Mouse (Mus musculus): ENCODE data around the gene Gstm3. TPM values are rescaled to one million over a fixed set of nuclear protein-coding genes. Genes with fewer than 3 reads are reported as not detected.
"Not testable (repeated sequence)": the region's sequence is repeated elsewhere in the genome, so short reads cannot be mapped to it uniquely, and the experiment has no call there.

Gene Gstm3
- polyA plus RNA-seq, 1 experiment: not detected

GRCm38 (mm10) chr3:107953328-107953755, 15.7 kb downstream of the Gstm3 start:
- Histone ChIP-seq H3K4me2 (ENCODE audit: low read depth) (no peak overlapping the region), H3ac (ENCODE audit: control insufficient read depth, insufficient read length) (no peak overlapping the region), H3K27me3 (ENCODE audit: control insufficient read depth, insufficient read depth, insufficient read length) (peaks cover 18% of the 10 kb centered on the region), H3K36me3 (ENCODE audit: control insufficient read depth, insufficient read depth) (no peaks in the 10 kb centered on the region), H3K79me2 (ENCODE audit: control insufficient read depth, insufficient read depth) (no peaks in the 10 kb centered on the region), H3K4me3 (no peak overlapping the region)
- TF ChIP-seq MAX (IDR thresholded peaks at IDR 0.05; ENCODE audit: low read depth) (no peak), POLR2A (IDR thresholded peaks at IDR 0.05; ENCODE audit: insufficient read length, low read depth) (no peak), E2F4 (IDR thresholded peaks at IDR 0.05; ENCODE audit: insufficient read depth) (no peak), CEBPB (IDR thresholded peaks at IDR 0.05; ENCODE audit: insufficient read depth, poor library complexity, severe bottlenecking) (no peak), MYOD1 (IDR thresholded peaks at IDR 0.05; ENCODE audit: control insufficient read depth in 1 of 3, insufficient read length in 2 of 3, low read depth in 2 of 3) (no peak), TCF3 (IDR thresholded peaks at IDR 0.05; ENCODE audit: insufficient read length, low read depth) (no peak), POLR2AphosphoS2 (IDR thresholded peaks at IDR 0.05; ENCODE audit: insufficient read length, low read depth) (no peak), SRF (IDR thresholded peaks at IDR 0.05; ENCODE audit: control insufficient read depth, insufficient read length, low read depth) (no peak), REST (IDR thresholded peaks at IDR 0.05; ENCODE audit: insufficient read depth, insufficient read length) (no peak), MYOG (IDR thresholded peaks at IDR 0.05; ENCODE audit: control insufficient read depth in 1 of 3, insufficient read depth in 1 of 3, insufficient read length in 2 of 3, low read depth in 2 of 3) (no peak), TCF12 (IDR thresholded peaks at IDR 0.05; ENCODE audit: insufficient read depth, poor library complexity, severe bottlenecking) (no peak), USF1 (IDR thresholded peaks at IDR 0.05; ENCODE audit: low read depth) (no peak)

- Histone ChIP-seq H3K4me2 (ENCODE audit: low read depth) (no peak overlapping the region), H3K4me3 (no peak overlapping the region), H3K79me2 (ENCODE audit: control insufficient read depth, insufficient read depth) (no peaks in the 10 kb centered on the region), H3K27me3 (ENCODE audit: control insufficient read depth, insufficient read depth, insufficient read length) (peaks cover 7% of the 10 kb centered on the region), H3K36me3 (ENCODE audit: control insufficient read depth, insufficient read depth) (no peaks in the 10 kb centered on the region), H3ac (ENCODE audit: control insufficient read depth, insufficient read length) (no peak overlapping the region)
- TF ChIP-seq TCF3 (IDR thresholded peaks at IDR 0.05; ENCODE audit: insufficient read length, low read depth) (no peak), MAX (IDR thresholded peaks at IDR 0.05; ENCODE audit: low read depth) (no peak), USF1 (IDR thresholded peaks at IDR 0.05; ENCODE audit: low read depth) (no peak), POLR2A (IDR thresholded peaks at IDR 0.05; ENCODE audit: insufficient read length, low read depth) (no peak), REST (IDR thresholded peaks at IDR 0.05; ENCODE audit: insufficient read depth, insufficient read length) (no peak), MYOD1 (IDR thresholded peaks at IDR 0.05; ENCODE audit: control insufficient read depth in 1 of 3, insufficient read length in 2 of 3, low read depth in 2 of 3) (no peak), POLR2AphosphoS2 (IDR thresholded peaks at IDR 0.05; ENCODE audit: insufficient read length, low read depth) (no peak), SRF (IDR thresholded peaks at IDR 0.05; ENCODE audit: control insufficient read depth, insufficient read length, low read depth) (no peak), CEBPB (IDR thresholded peaks at IDR 0.05; ENCODE audit: insufficient read depth, poor library complexity, severe bottlenecking) (no peak), TCF12 (IDR thresholded peaks at IDR 0.05; ENCODE audit: insufficient read depth, poor library complexity, severe bottlenecking) (no peak), MYOG (IDR thresholded peaks at IDR 0.05; ENCODE audit: control insufficient read depth in 1 of 3, insufficient read depth in 1 of 3, insufficient read length in 2 of 3, low read depth in 2 of 3) (no peak), E2F4 (IDR thresholded peaks at IDR 0.05; ENCODE audit: insufficient read depth) (no peak)
Measured at GRCm38 (mm10) chr3:107950531-107950930, 18.6 kb downstream of the Gstm3 start.

GRCm38 (mm10) chr3:107949461-107949860, 19.6 kb downstream of the Gstm3 start:
- not testable (repeated sequence) for H3K27me3 ChIP-seq (ENCODE audit: control insufficient read depth, insufficient read depth, insufficient read length); H3K4me2 ChIP-seq (ENCODE audit: low read depth); H3K4me3 ChIP-seq; H3K79me2 ChIP-seq (ENCODE audit: control insufficient read depth, insufficient read depth); H3ac ChIP-seq (ENCODE audit: control insufficient read depth, insufficient read length); H3K36me3 ChIP-seq (ENCODE audit: control insufficient read depth, insufficient read depth)

GRCm38 (mm10) chr3:107945729-107946128, 23.4 kb downstream of the Gstm3 start:
- TF ChIP-seq MYOG (IDR thresholded peaks at IDR 0.05; ENCODE audit: control insufficient read depth in 1 of 3, insufficient read depth in 1 of 3, insufficient read length in 2 of 3, low read depth in 2 of 3): no peak
- no peak for TF ChIP-seq SRF (IDR thresholded peaks at IDR 0.05; ENCODE audit: control insufficient read depth, insufficient read length, low read depth)
- no peak for TF ChIP-seq POLR2A (IDR thresholded peaks at IDR 0.05; ENCODE audit: insufficient read length, low read depth)
- TF ChIP-seq MAX (IDR thresholded peaks at IDR 0.05; ENCODE audit: low read depth): no peak
- TF ChIP-seq POLR2AphosphoS2 (IDR thresholded peaks at IDR 0.05; ENCODE audit: insufficient read length, low read depth): no peak
- no peak for TF ChIP-seq USF1 (IDR thresholded peaks at IDR 0.05; ENCODE audit: low read depth)
- TF ChIP-seq TCF12 (IDR thresholded peaks at IDR 0.05; ENCODE audit: insufficient read depth, poor library complexity, severe bottlenecking): no peak
- TF ChIP-seq REST (IDR thresholded peaks at IDR 0.05; ENCODE audit: insufficient read depth, insufficient read length): no peak
- TF ChIP-seq TCF3 (IDR thresholded peaks at IDR 0.05; ENCODE audit: insufficient read length, low read depth): no peak
- Histone ChIP-seq H3K27me3 (ENCODE audit: control insufficient read depth, insufficient read depth, insufficient read length) (peaks cover 1% of the 10 kb centered on the region), H3ac (ENCODE audit: control insufficient read depth, insufficient read length) (no peak overlapping the region), H3K79me2 (ENCODE audit: control insufficient read depth, insufficient read depth) (no peaks in the 10 kb centered on the region), H3K4me3 (no peak overlapping the region), H3K36me3 (ENCODE audit: control insufficient read depth, insufficient read depth) (no peaks in the 10 kb centered on the region), H3K4me2 (ENCODE audit: low read depth) (no peak overlapping the region)

- Histone ChIP-seq H3K79me2 (ENCODE audit: control insufficient read depth, insufficient read depth) (no peaks in the 10 kb centered on the region), H3K36me3 (ENCODE audit: control insufficient read depth, insufficient read depth) (no peaks in the 10 kb centered on the region), H3K4me2 (ENCODE audit: low read depth) (no peak within 1 kb of the TSS), H3ac (ENCODE audit: control insufficient read depth, insufficient read length) (no peak within 1 kb of the TSS), H3K27me3 (ENCODE audit: control insufficient read depth, insufficient read depth, insufficient read length) (no peaks in the 10 kb centered on the region), H3K4me3 (no peak within 1 kb of the TSS)
- TF ChIP-seq POLR2A (IDR thresholded peaks at IDR 0.05; ENCODE audit: insufficient read length, low read depth) (no peak), REST (IDR thresholded peaks at IDR 0.05; ENCODE audit: insufficient read depth, insufficient read length) (no peak), TCF12 (IDR thresholded peaks at IDR 0.05; ENCODE audit: insufficient read depth, poor library complexity, severe bottlenecking) (no peak), SRF (IDR thresholded peaks at IDR 0.05; ENCODE audit: control insufficient read depth, insufficient read length, low read depth) (no peak), E2F4 (IDR thresholded peaks at IDR 0.05; ENCODE audit: insufficient read depth) (no peak), MYOD1 (IDR thresholded peaks at IDR 0.05; ENCODE audit: control insufficient read depth in 1 of 3, insufficient read length in 2 of 3, low read depth in 2 of 3) (no peak), POLR2AphosphoS2 (IDR thresholded peaks at IDR 0.05; ENCODE audit: insufficient read length, low read depth) (no peak), MAX (IDR thresholded peaks at IDR 0.05; ENCODE audit: low read depth) (no peak), TCF3 (IDR thresholded peaks at IDR 0.05; ENCODE audit: insufficient read length, low read depth) (no peak), CEBPB (IDR thresholded peaks at IDR 0.05; ENCODE audit: insufficient read depth, poor library complexity, severe bottlenecking) (no peak), USF1 (IDR thresholded peaks at IDR 0.05; ENCODE audit: low read depth) (no peak), MYOG (IDR thresholded peaks at IDR 0.05; ENCODE audit: control insufficient read depth in 1 of 3, insufficient read depth in 1 of 3, insufficient read length in 2 of 3, low read depth in 2 of 3) (no peak)
Measured at GRCm38 (mm10) chr3:107943239-107943990, 25.7 kb downstream of the Gstm3 start, which contains the start of gene Gstm6. Gstm6 (minus strand) TSS chr3:107943749.

Data from myocyte (in vitro differentiated cells).